Mouse (Mus musculus) erythroblast, embryonic 14.5 days (primary cell): Measurements from ENCODE around the gene Clec10a.

Experiments used
- GATA1 ChIP-seq: IDR thresholded peaks from 2 replicates; pipeline ENCODE4 v1.6.1; 2012; ENCODE audit warnings: low read length, inconsistent platforms, mixed read lengths
- TAL1 ChIP-seq: IDR thresholded peaks from 3 replicates; pipeline ENCODE4 v1.6.1; 2012; ENCODE audit warnings: low read length, inconsistent platforms, mixed read lengths

GRCm38 (mm10) chr11:70114562-70114961 is 41.4 kb upstream of the Clec10a start:
- no peak for TF ChIP-seq GATA1
- TF ChIP-seq TAL1: no peak
